Mouse (Mus musculus) kidney, adult 9 months (tissue): Measurements from ENCODE around the gene Igf2bp2.

ENCODE experiments used
- DNase-seq: peaks from one replicate; pipeline ENCODE4 v3.0.0; 2022

The Igf2bp2 gene

GRCm38 (mm10) chr16:22162512-22163455, at the start of gene Igf2bp2:
Igf2bp2 (minus strand) TSS chr16:22163299.
- peak; percentile 53 for DNase-seq

DNA sequence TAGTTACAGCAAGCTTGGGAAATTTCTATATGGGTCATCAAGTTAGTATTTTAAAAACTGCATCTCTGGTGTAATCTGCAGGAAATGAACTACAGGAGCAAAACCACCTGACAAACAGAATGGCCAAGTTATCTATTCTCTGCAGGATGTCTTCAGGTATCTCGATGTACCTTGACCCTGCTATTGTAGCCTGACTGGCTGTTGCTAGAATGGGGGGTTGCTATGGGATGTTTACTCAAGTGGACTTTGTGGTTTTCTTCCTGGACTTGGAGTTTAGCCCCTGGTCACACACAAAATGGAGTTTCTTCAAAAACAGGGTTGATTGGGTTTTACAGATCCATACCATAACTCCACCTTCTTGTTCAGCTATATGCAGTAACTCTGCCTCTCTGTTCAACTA, 40.4 kb upstream of the Igf2bp2 start:
- DNase-seq, result no peak

GRCm38 (mm10) chr16:22201858-22202257, 38.8 kb upstream of the Igf2bp2 start:
- DNase-seq, result no peak

GRCm38 (mm10) chr16:22200476-22200875, 37.4 kb upstream of the Igf2bp2 start:
- DNase-seq, result no peak

- DNase-seq, result no peak
Measured at GRCm38 (mm10) chr16:22187366-22187765, 24.3 kb upstream of the Igf2bp2 start.

DNA sequence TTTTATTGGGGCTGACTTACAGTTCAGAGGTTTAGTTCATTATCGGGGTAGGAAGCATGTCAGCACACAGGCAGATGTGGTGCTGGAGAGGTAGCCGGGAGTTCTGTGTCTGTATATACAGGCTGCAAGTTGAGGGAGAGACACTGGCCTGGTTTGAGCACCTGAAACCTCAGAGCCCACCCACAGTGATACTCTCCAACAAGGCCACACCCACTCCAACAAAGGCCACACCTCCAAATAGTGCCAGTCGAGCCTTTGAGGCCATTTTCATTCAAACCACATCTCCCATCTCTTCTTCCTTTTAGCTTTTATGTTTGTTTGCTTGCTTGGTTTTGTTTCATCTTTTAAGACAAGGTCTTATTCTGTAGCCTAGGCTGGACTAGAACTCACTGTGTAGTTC, 22.3 kb upstream of the Igf2bp2 start:
- no peak for DNase-seq

GRCm38 (mm10) chr16:22184113-22184512, 21.0 kb upstream of the Igf2bp2 start:
- no peak for DNase-seq

GRCm38 (mm10) chr16:22182286-22182685, 19.2 kb upstream of the Igf2bp2 start:
- no peak for DNase-seq

- DNase-seq, result no peak
Measured at GRCm38 (mm10) chr16:22178793-22179192, 15.7 kb upstream of the Igf2bp2 start.

GRCm38 (mm10) chr16:22177999-22178398, 14.9 kb upstream of the Igf2bp2 start:
- no peak for DNase-seq

- DNase-seq, result no peak
Measured at GRCm38 (mm10) chr16:22168731-22169130, 5.6 kb upstream of the Igf2bp2 start.

DNA sequence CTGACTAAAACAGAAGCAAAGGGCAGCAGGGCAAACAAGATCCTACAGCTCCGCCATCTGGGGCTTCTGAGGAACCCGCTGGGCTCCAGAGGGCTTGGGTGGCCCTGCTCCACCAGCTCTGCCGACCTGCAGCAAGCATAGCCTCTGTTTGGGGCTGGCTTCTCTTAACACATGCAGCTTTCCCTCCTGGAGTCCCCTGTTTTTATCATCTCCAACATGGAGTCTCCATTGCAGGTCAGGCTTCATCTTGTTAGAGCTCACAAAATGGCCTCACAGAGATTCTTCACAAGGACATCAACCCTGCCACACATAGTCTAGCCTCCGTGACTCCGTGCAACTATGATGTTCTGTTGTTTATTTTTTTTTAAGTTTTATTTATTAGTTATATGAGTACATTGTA, 2.5 kb upstream of the Igf2bp2 start:
- no peak for DNase-seq

GRCm38 (mm10) chr16:22164446-22164845, 1.3 kb upstream of the Igf2bp2 start:
- no peak for DNase-seq

DNA sequence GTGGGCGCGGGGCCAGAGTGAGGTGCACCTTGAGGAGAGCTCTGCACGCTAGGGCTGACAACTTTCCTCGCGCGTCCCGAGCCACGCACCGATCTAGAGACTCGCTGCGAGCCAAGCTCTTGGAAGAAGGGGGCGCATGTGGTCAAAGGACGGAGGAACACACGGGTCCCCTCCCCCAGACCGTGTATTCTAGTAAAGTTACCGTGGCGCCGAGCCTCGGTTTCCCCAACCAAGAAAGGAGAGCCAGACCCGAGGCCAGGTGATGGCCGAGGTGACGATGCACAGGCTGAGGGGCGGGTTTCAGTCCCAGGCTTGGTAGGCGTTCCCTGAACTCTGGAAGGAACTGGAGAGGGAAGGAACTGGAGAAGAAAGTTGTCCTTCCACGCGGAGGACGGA, 355 bp upstream of the Igf2bp2 start:
- peak; percentile 32 for DNase-seq

DNA sequence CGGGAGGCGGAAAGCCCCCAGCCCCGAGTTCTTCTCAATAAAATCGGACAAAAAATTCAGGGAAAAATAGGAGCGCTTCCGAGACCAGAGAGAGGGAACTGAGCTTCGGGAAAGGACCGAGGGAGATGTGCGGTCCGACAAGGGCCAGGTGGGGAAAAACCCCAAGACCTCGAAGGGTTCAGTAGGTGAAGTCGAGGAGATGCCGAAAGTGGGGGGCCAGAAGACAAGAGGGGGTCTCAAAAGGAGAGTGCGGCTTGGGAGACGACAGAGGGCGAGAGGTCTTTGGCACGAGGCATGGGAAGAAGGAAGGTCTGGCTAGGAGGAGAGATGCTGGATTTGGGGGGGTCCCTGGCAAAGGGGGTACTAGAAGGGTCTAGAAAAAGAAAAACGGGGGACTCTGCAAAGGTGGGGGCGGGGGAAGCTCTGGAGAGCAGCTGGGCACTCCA, 1.0 kb downstream of the Igf2bp2 start:
- DNase-seq, result no peak

GRCm38 (mm10) chr16:22161351-22162065, 1.6 kb downstream of the Igf2bp2 start:
- no peak for DNase-seq

- DNase-seq, result no peak
Measured at GRCm38 (mm10) chr16:22160386-22161145, 2.5 kb downstream of the Igf2bp2 start.

DNA sequence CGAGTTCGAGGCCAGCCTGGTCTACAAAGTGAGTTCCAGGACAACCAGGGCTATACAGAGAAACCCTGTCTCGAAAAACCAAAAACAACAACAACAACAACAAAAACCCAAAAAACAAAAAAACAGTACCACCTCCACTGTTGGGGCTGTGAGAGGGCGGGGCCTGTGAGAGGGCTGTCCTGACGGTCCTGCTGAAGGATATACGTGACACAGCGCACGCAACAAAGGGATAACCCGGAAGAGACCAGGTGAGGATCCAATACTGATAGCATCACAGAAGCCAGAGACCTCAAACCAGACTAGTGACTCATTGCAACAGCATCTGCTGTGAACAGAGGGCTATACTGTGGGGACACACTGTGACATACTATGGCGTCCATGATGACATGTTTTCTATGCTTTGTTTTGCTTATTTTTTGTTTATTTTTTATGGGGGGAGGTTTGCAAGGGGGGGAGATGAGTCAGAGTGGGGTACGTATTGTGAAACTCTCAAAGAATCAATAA, 10.1 kb downstream of the Igf2bp2 start:
- no peak for DNase-seq

- no peak for DNase-seq
Measured at GRCm38 (mm10) chr16:22151706-22152315, 11.3 kb downstream of the Igf2bp2 start.

DNA sequence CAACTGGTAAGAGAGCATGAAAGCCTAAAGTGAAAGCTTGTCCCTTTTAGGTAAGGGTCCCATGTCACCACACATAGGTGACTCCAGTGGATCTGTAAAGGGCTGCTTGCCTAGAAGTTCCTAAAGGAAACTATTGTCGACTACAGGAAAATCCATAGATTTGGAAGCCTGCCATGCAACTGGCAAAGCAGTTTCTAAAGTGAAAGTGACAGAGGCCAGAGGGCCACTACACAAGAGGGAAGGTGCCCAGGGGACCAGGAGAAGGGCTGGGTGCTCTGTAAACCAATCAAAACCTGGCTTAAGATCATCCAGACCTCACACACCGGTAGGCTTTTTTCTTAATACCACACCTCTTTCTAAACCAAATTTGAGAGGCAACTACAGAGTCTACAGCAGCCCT, 12.7 kb downstream of the Igf2bp2 start:
- no peak for DNase-seq

GRCm38 (mm10) chr16:22149659-22150345, 13.3 kb downstream of the Igf2bp2 start:
- no peak for DNase-seq

GRCm38 (mm10) chr16:22149076-22149475, 14.0 kb downstream of the Igf2bp2 start:
- no peak for DNase-seq
